Mouse (Mus musculus) cerebellum, postnatal 10 days (tissue): Measurements from ENCODE around the gene Get4.
A peak's percentile ranks its signal among the peaks of the same experiment; 100 is the strongest.

Source experiments
- DNase-seq, 2 experiments: peaks; one replicate each; pipeline ENCODE4 v3.0.0; 2021; ENCODE audit warnings: mixed read lengths in 2 of 2

The Get4 gene

GRCm38 (mm10) chr5:139285383-139286067, 33.4 kb downstream of the Get4 start:
- peak in 1 of 2 experiments; percentile 20 for DNase-seq

- DNase-seq: peak; percentile 41 to 56
Measured at GRCm38 (mm10) chr5:139286142-139286941, 34.2 kb downstream of the Get4 start.

GRCm38 (mm10) chr5:139287099-139287498, 35.0 kb downstream of the Get4 start:
- no peak for DNase-seq

- DNase-seq: no peak
Measured at GRCm38 (mm10) chr5:139287787-139288186, 35.7 kb downstream of the Get4 start.

GRCm38 (mm10) chr5:139288591-139288990, 36.5 kb downstream of the Get4 start:
- DNase-seq: no peak

GRCm38 (mm10) chr5:139290467-139291259, 38.5 kb downstream of the Get4 start:
- DNase-seq: no peak

DNA sequence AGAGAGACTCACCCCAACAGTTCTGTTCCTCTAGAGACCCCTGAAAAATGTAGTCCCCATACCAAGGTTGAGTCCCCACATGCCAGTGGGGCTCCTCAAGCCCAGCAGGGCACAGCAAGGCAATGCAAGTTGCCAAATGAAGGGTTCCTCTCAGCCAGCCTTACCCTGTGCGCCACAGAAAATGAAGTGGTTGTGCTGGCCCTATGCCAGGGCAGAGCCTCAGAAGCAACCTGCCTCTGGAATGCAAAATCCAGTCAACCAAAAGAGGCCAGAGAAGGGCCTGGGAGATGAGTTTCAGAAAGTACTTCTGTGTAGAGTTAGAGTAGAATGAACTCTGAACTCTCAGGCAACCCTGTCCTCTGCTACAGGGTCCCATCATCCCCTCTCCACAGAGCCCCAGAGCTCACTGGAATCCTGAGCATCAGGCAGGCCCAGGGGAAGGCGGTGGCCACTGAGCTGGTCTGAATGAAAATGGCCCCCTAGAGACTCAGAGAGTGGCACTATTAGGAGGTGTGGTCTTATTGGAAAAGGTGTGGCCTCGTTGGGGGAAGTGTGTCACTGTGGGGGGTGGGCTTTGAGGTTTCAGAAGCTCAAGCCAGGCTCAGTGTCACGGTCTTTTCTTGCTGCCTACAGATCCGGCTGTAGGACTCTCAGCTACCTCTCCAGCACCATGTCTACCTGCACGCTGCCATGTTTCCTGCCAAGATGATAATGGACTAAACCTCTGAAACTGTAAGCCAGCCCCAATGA, 39.9 kb downstream of the Get4 start:
- DNase-seq: no peak

- no peak for DNase-seq
Measured at GRCm38 (mm10) chr5:139294089-139294488, 42.0 kb downstream of the Get4 start.

- no peak for DNase-seq
Measured at GRCm38 (mm10) chr5:139297092-139297491, 45.0 kb downstream of the Get4 start.

DNA sequence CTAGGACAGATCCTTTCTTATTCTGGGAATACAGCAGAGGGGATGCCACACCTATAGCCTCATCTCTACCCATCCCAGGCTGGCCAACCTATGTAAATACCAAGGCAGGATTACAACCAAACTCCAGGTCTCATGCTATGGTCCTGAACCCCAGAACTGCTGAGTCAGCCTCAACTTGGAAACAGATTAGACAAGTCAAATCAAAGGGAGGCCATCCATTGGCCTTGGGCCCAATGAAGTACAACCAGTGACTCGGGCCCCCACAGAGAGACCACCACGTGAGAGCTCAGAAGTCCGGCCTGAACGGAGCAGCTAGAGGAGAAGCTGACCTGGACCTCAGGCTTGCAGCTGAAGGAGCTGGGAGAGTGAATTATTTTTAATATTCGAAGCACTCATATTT, 45.6 kb downstream of the Get4 start:
- DNase-seq: no peak

DNA sequence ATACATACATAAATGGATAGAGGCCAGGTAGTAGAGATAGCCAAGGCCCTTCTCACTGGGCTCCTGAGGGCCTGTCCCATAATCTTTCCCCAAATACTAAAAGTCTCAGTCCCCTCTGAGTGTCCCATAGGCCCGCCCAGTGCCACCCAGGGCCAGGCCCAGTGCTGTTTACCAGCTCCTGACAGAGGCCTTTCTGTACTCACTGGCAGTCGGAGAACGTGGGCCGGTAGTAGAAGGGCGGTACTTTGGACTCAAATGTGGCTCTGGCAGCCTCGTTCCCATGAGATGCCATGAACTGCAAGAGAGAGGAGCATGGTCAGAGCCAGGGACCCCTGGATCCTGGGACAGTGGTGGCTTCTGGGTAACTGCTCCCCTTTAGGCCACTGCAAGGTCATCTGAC, 50.0 kb downstream of the Get4 start:
- DNase-seq: no peak

- DNase-seq: no peak
Measured at GRCm38 (mm10) chr5:139303646-139304061, 51.5 kb downstream of the Get4 start.

DNA sequence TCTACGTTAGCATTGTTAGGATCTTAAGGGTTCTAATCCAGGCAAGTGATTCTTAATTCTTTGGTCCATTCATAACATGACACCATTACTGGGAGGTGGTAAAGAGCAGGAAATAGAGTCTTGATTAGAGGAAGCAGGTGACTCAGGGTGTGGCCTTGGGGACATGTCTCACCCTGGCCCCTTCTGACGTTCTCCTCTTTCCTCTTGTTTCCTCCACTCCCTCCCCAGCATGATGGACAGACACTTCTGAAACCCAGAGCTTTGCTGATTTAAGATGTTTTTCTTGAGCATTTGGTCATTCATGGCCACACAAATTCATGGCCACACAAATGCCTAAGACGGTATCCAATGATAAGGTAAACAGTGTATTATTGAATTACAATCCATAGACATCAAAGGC, 57.8 kb downstream of the Get4 start:
- no peak for DNase-seq

GRCm38 (mm10) chr5:139310477-139310876, 58.4 kb downstream of the Get4 start:
- DNase-seq: no peak

- DNase-seq: no peak
Measured at GRCm38 (mm10) chr5:139311822-139312221, 59.7 kb downstream of the Get4 start.

GRCm38 (mm10) chr5:139313536-139313935, 61.4 kb downstream of the Get4 start:
- no peak for DNase-seq

- DNase-seq: no peak
Measured at GRCm38 (mm10) chr5:139314941-139315642, 63.0 kb downstream of the Get4 start.

DNA sequence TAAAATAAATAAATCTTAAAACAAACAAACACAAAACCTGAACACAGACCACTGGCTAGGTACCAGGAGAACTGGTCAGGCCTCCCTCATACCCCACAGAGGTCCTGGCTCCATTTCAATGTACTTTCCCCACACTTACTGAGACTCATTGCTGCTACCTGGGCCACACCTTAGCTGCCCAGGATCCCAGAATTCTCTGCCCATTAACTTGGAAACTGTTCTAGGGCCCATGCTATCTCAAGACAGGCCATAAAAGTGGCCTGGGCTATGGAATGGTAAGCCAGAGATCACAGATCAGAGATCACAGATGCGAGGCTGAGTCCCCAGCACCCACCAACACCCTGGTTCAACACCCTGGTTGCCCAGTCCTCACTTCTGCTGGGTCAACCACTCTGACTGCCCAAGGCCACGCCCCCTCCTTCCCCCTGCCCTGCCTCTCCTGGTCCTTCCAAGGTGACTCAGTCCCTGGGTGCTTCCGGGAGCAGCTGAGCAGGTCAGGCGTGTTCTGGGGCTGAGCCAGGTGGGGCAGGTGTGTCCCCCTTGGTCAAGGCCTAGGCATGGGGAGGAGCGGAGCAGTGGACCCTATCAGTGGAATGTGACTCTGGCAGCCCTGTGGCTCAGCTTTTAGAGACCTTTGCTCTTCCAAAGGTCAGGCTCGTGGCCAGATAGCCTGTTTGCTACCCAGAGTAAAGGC, 65.0 kb downstream of the Get4 start:
- DNase-seq: peak in 1 of 2 experiments; percentile 35

DNA sequence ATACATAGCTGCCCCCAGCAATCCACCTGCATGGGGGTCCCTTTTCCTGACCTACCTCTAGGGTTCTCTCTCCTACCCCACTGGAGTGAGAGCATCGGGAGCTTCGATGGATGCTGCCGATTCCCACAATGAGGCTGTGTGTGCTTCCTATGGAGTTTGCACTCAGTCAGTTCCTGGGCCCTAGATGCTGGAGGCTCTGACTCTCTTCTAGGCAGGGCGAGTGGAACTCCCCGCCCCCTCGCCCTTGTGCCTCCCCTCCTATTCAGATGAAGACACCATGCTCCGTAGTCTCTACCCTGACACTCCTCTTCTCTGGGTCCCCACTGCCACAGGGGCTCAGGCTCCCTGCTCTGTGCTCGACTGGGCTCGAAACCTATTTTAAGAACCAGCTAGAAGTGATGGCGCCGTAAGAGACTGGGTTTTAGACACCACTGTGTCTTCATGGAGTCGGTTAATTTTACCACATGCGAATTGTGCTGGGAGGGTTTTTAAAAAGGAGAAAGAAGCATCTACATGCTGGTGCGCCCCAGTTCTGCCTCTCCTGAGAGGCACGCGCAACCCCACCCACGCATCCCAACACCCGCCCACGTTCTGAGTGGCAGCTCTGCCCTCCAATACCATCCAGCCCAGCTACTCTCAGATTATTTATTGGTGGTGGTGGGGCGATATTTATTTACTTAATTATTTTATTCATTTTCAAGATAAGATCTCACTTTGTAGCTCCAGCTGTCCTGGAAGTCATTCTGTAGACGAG, 65.8 kb downstream of the Get4 start:
- no peak for DNase-seq
